In the genomic region with DNA sequence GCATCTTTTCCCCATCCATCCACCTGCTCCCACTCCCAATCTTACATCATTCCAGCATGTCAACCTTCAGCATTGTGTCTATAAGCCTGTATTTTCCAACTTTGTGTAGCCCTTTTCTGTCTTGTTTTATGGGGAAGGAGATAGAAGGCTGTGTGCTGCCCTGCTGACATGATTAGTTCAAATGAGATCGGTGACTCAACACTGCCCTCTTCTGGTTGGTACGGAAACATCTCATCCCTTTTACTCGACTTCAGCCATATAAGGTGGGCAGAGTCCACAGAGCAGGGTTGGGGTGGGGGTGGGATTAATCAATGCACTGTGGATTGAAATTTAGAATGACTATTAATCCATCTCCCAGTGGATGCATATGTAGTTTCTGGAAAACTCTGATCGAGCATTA, we compare ENCODE assay signal across 8 mouse cellular contexts. TPM values are rescaled to one million over a fixed set of nuclear protein-coding genes. Genes with fewer than 3 reads are reported as not detected.
DNase-seq lines count a peak whose midpoint lies in the region; ATAC-seq and TF ChIP-seq lines count a peak whose summit lies in the region.

No protein-coding gene starts in this region.

- H3K9me3 ChIP-seq in forebrain, embryonic 15.5 days: no peaks in the 10 kb centered on the region
- no peaks in the 10 kb centered on the region for H3K9me3 ChIP-seq in midbrain, embryonic 11.5 days (ENCODE audit: control insufficient read depth, low read length)
- no peaks in the 10 kb centered on the region for H3K9me3 ChIP-seq in stomach, embryonic 14.5 days (ENCODE audit: control insufficient read depth, low read depth, low read length)

- H3K9ac ChIP-seq in forebrain, embryonic 15.5 days (replicated peaks): no peak overlapping the region
- no peak overlapping the region for H3K9ac ChIP-seq in midbrain, embryonic 11.5 days (ENCODE audit: low read length)
- no peak overlapping the region for H3K9ac ChIP-seq in stomach, embryonic 14.5 days (replicated peaks; ENCODE audit: low read depth, low read length)

- intact Hi-C loops in left cerebral cortex, adult 2 months (cut with DNase I): loop anchor here (1.0 to 5.0 kb wide), 6 partner anchors 190 to 695 kb away; partner anchors contain the start of genes Gucy1b2 and Spryd7

- ATAC-seq in forebrain, embryonic 15.5 days (replicated peaks): peak; percentile 85
- 0 out of 2 replicates have a peak, but pooled peaks have one; percentile 14 for ATAC-seq in midbrain, embryonic 11.5 days (ENCODE audit: low FRiP score)
- peak; percentile 23; the same call in 1 of the 2 replicates for ATAC-seq in stomach, embryonic 14.5 days (ENCODE audit: insufficient number of reproducible peaks, insufficient read depth, low FRiP score, low read depth)

- no peaks in the 10 kb centered on the region for H3K27me3 ChIP-seq in forebrain, embryonic 15.5 days
- no peaks in the 10 kb centered on the region for H3K27me3 ChIP-seq in midbrain, embryonic 11.5 days (ENCODE audit: control insufficient read depth, insufficient read depth, low read length)
- no peaks in the 10 kb centered on the region for H3K27me3 ChIP-seq in stomach, embryonic 14.5 days (ENCODE audit: control insufficient read depth, insufficient read depth, low read length)

- H3K4me2 ChIP-seq in forebrain, embryonic 15.5 days (replicated peaks): no peak overlapping the region
- H3K4me2 ChIP-seq in midbrain, embryonic 11.5 days: no peak overlapping the region
- H3K4me2 ChIP-seq in stomach, embryonic 14.5 days (replicated peaks; ENCODE audit: low read depth, low read length): no peak overlapping the region

- 9% methylated on average over 4 of the region's 4 CpGs for WGBS in forebrain, embryonic 15.5 days
- WGBS in midbrain, embryonic 11.5 days: 7% methylated on average over 4 of the region's 4 CpGs
- 9% methylated on average over 4 of the region's 4 CpGs for WGBS in stomach, embryonic 14.5 days

- H3K4me1 ChIP-seq in forebrain, embryonic 15.5 days: no peaks in the 10 kb centered on the region
- H3K4me1 ChIP-seq in midbrain, embryonic 11.5 days (ENCODE audit: control insufficient read depth, insufficient read depth, low read length): no peaks in the 10 kb centered on the region
- H3K4me1 ChIP-seq in stomach, embryonic 14.5 days (ENCODE audit: control insufficient read depth, insufficient read depth, low read length): no peaks in the 10 kb centered on the region

- H3K27ac ChIP-seq in forebrain, embryonic 15.5 days (replicated peaks): no peak overlapping the region
- H3K27ac ChIP-seq in left cerebral cortex, adult 2 months: no peak overlapping the region
- no peak overlapping the region for H3K27ac ChIP-seq in midbrain, embryonic 11.5 days (ENCODE audit: low read depth, low read length)
- no peak overlapping the region for H3K27ac ChIP-seq in stomach, embryonic 14.5 days (ENCODE audit: low read length)

- no peak overlapping the region for H3K4me3 ChIP-seq in forebrain, embryonic 15.5 days
- no peak overlapping the region for H3K4me3 ChIP-seq in left cerebral cortex, adult 2 months
- no peak overlapping the region for H3K4me3 ChIP-seq in midbrain, embryonic 11.5 days (ENCODE audit: low read depth, low read length)
- no peak overlapping the region for H3K4me3 ChIP-seq in stomach, embryonic 14.5 days (ENCODE audit: low read depth, low read length)

- TF ChIP-seq CTCF in left cerebral cortex, adult 2 months (IDR thresholded peaks at IDR 0.05): peak; percentile 70

- DNase-seq in ovary, postnatal 14 days (ENCODE audit: low spot score): peak; percentile 38
- DNase-seq in ovary, postnatal 36 days (ENCODE audit: low spot score): no peak
- peak; percentile 62 for DNase-seq in c-Kit-positive CD71-positive TER-119-positive erythroid progenitor cells, embryonic 14.5 days (ENCODE audit: low spot score)
- peak; percentile 82 for DNase-seq in induced T-regulatory cell, adult 2 months (ENCODE audit: low read depth)
- peak; percentile 61 to 62 for DNase-seq in left cerebral cortex, adult 2 months (ENCODE audit: extremely low spot score in 1 of 2, low spot score in 2 of 2)
- peak; percentile 98 for DNase-seq in midbrain, embryonic 11.5 days (ENCODE audit: low spot score, missing footprints)

- no peaks in the 10 kb centered on the region for H3K36me3 ChIP-seq in forebrain, embryonic 15.5 days
- H3K36me3 ChIP-seq in midbrain, embryonic 11.5 days (ENCODE audit: control insufficient read depth, insufficient read depth, low read length): no peaks in the 10 kb centered on the region
- no peaks in the 10 kb centered on the region for H3K36me3 ChIP-seq in stomach, embryonic 14.5 days (ENCODE audit: control insufficient read depth, insufficient read depth, low read length)

RNA-seq across cellular contexts. Expression of gene Rnaseh2b, which starts 40.4 kb away (rescaled TPM):
- polyA plus RNA-seq in forebrain, embryonic 15.5 days (2015; fragmentation: Nextera tagmentation; extraction: Ambion mirVana): 64.4 and 68.4 TPM in 2 replicates
- 10 to 100 TPM; 10.3 to 15.0 TPM for total RNA-seq in left cerebral cortex, adult 2 months (2021)
- polyA plus RNA-seq in midbrain, embryonic 11.5 days (2014; fragmentation: Nextera tagmentation; extraction: Ambion mirVana): 78.1 and 89.3 TPM in 2 replicates
- 65.0 and 70.9 TPM in 2 replicates for polyA plus RNA-seq in stomach, embryonic 14.5 days (2014; fragmentation: Nextera tagmentation; extraction: Ambion mirVana)

RNA-seq across cellular contexts. Expression of gene Dleu7, which starts 40.8 kb away (rescaled TPM):
- 23.2 and 23.6 TPM in 2 replicates for polyA plus RNA-seq in forebrain, embryonic 15.5 days (2015; fragmentation: Nextera tagmentation; extraction: Ambion mirVana)
- total RNA-seq in left cerebral cortex, adult 2 months (2021): 1 to 10 TPM; 8.0 to 9.1 TPM
- 3.7 and 5.1 TPM in 2 replicates for polyA plus RNA-seq in midbrain, embryonic 11.5 days (2014; fragmentation: Nextera tagmentation; extraction: Ambion mirVana)
- 0.98 and 1.00 TPM in 2 replicates for polyA plus RNA-seq in stomach, embryonic 14.5 days (2014; fragmentation: Nextera tagmentation; extraction: Ambion mirVana)

Comparison
In these comparisons a context has a peak if more than half of its experiments do, and no peak if none do; other contexts are left out.
1. ATAC-seq: peak in every context shown above with its lines; median percentile 85 in forebrain, embryonic 15.5 days; 23 in stomach, embryonic 14.5 days; 14 in midbrain, embryonic 11.5 days.